Comparison of ENCODE assay signal across 8 mouse cellular contexts in the genomic region with DNA sequence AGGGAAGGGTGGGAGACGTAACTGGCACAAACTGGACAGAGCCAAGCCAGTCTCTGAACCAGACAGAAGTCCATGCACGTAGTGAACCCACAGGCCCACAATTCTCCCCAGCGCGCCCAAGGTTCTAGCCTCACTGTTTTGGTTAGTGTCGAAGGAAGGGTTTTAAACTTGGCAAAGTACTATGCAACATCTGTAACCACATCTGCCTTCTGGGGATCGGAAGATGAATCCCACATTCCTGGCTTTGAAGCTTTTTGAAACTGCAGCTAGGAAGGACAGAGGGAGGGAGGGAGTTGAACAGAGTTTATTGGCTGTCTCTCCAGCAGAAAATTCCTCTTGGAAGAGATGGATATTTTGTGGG. TPM values are rescaled to one million over a fixed set of nuclear protein-coding genes. Genes with fewer than 3 reads are reported as not detected.
DNase-seq lines count a peak whose midpoint lies in the region; ATAC-seq and TF ChIP-seq lines count a peak whose summit lies in the region.

No protein-coding gene starts in this region.

- ATAC-seq in forebrain, embryonic 12.5 days (ENCODE audit: low FRiP score): no peak
- ATAC-seq in kidney, embryonic 14.5 days (ENCODE audit: low FRiP score, low TSS enrichment): no peak
- no peak for ATAC-seq in midbrain, postnatal 0 days (ENCODE audit: low FRiP score)
- ATAC-seq in megakaryocyte-erythroid progenitor cell, adult 5-6 weeks (replicated peaks; ENCODE audit: low FRiP score, low TSS enrichment, poor library complexity, severe bottlenecking): no peak

- no peak for TF ChIP-seq CTCF in heart, adult 2 months (IDR thresholded peaks at IDR 0.05)
- no peak for TF ChIP-seq CTCF in midbrain, postnatal 0 days (IDR thresholded peaks at IDR 0.05)

- no peaks in the 10 kb centered on the region for H3K27me3 ChIP-seq in heart, adult 2 months (ENCODE audit: control insufficient read depth, insufficient read depth, low read length)
- H3K27me3 ChIP-seq in forebrain, embryonic 12.5 days: no peaks in the 10 kb centered on the region
- H3K27me3 ChIP-seq in kidney, embryonic 14.5 days (ENCODE audit: control insufficient read depth, insufficient read depth, low read length): no peaks in the 10 kb centered on the region
- no peaks in the 10 kb centered on the region for H3K27me3 ChIP-seq in midbrain, postnatal 0 days (ENCODE audit: insufficient read depth, low read length)

- H3K9ac ChIP-seq in heart, adult 2 months (ENCODE audit: low read depth, low read length): peak overlapping the region; percentile 96
- peak overlapping the region; percentile 96 for H3K9ac ChIP-seq in forebrain, embryonic 12.5 days
- peak overlapping the region; percentile 92 for H3K9ac ChIP-seq in kidney, embryonic 14.5 days (ENCODE audit: low read depth, low read length)
- peak overlapping the region; percentile 91 for H3K9ac ChIP-seq in midbrain, postnatal 0 days (replicated peaks; ENCODE audit: low read length, poor library complexity, severe bottlenecking)

- peak overlapping the region; percentile 74 for H3K4me2 ChIP-seq in forebrain, embryonic 12.5 days
- peak overlapping the region; percentile 73 for H3K4me2 ChIP-seq in kidney, embryonic 14.5 days (replicated peaks; ENCODE audit: low read depth, low read length)
- H3K4me2 ChIP-seq in midbrain, postnatal 0 days (ENCODE audit: low read depth, low read length, poor library complexity, severe bottlenecking): peak overlapping the region; percentile 69

- DNase-seq in heart, adult 2 months: peak in 1 of 2 experiments; percentile 49
- no peak for DNase-seq in heart, adult 8-10 months (ENCODE audit: low spot score)
- DNase-seq in NIH3T3 (ENCODE audit: low read depth): peak; percentile 72
- no peak for DNase-seq in midbrain, postnatal 0 days (ENCODE audit: low spot score)
- DNase-seq in urinary bladder, postnatal 4 days (ENCODE audit: low spot score in 2 of 2): no peak

- peak overlapping the region; percentile 89 for H3K27ac ChIP-seq in heart, adult 2 months
- peak overlapping the region; percentile 97 for H3K27ac ChIP-seq in forebrain, embryonic 12.5 days
- H3K27ac ChIP-seq in kidney, embryonic 14.5 days (ENCODE audit: low read depth, low read length): peak overlapping the region; percentile 96; the same call in 1 of the 2 replicates
- peak overlapping the region; percentile 98 for H3K27ac ChIP-seq in midbrain, postnatal 0 days (ENCODE audit: low read depth, low read length)

- no peak for TF ChIP-seq EP300 in heart, adult 2 months (IDR thresholded peaks at IDR 0.05; ENCODE audit: insufficient read depth, low read depth, low read length)

- H3K4me3 ChIP-seq in heart, adult 2 months: peak overlapping the region; percentile 65
- H3K4me3 ChIP-seq in forebrain, embryonic 12.5 days (replicated peaks): peak overlapping the region; percentile 87
- peak overlapping the region; percentile 90 for H3K4me3 ChIP-seq in kidney, embryonic 14.5 days (ENCODE audit: low read length)
- peak overlapping the region; percentile 89 for H3K4me3 ChIP-seq in midbrain, postnatal 0 days (ENCODE audit: low read depth, low read length)

- 6% methylated on average over 6 of the region's 6 CpGs for WGBS in heart, adult 2 months
- WGBS in forebrain, embryonic 12.5 days: 3% methylated on average over 6 of the region's 6 CpGs
- WGBS in kidney, embryonic 14.5 days: under 1% methylated on average over 6 of the region's 6 CpGs
- WGBS in midbrain, postnatal 0 days: 7% methylated on average over 6 of the region's 6 CpGs

- no peaks in the 10 kb centered on the region for H3K36me3 ChIP-seq in heart, adult 2 months (ENCODE audit: control insufficient read depth, insufficient read depth, low read length)
- H3K36me3 ChIP-seq in forebrain, embryonic 12.5 days (replicated peaks): no peaks in the 10 kb centered on the region
- no peaks in the 10 kb centered on the region for H3K36me3 ChIP-seq in kidney, embryonic 14.5 days (ENCODE audit: control insufficient read depth, insufficient read depth, low read length)
- H3K36me3 ChIP-seq in midbrain, postnatal 0 days (ENCODE audit: insufficient read depth, low read length): no peaks in the 10 kb centered on the region

- peaks cover 13% of the 10 kb centered on the region for H3K4me1 ChIP-seq in heart, adult 2 months (ENCODE audit: control insufficient read depth, insufficient read depth, low read length)
- H3K4me1 ChIP-seq in forebrain, embryonic 12.5 days: peaks cover 43% of the 10 kb centered on the region
- peaks cover 24% of the 10 kb centered on the region for H3K4me1 ChIP-seq in kidney, embryonic 14.5 days (ENCODE audit: control insufficient read depth, insufficient read depth, low read length)
- H3K4me1 ChIP-seq in midbrain, postnatal 0 days (ENCODE audit: insufficient read depth, low read length): peaks cover 13% of the 10 kb centered on the region

- no peak for TF ChIP-seq POLR2A in heart, adult 2 months (IDR thresholded peaks at IDR 0.05; ENCODE audit: insufficient read depth, low read depth, low read length)

- peaks cover 8% of the 10 kb centered on the region for H3K79me2 ChIP-seq in heart, adult 2 months (replicated peaks; ENCODE audit: control insufficient read depth, insufficient read depth, low read length)

- no peaks in the 10 kb centered on the region for H3K9me3 ChIP-seq in forebrain, embryonic 12.5 days
- no peaks in the 10 kb centered on the region for H3K9me3 ChIP-seq in kidney, embryonic 14.5 days (ENCODE audit: control insufficient read depth, low read length)
- H3K9me3 ChIP-seq in midbrain, postnatal 0 days (ENCODE audit: low read length): no peaks in the 10 kb centered on the region

- intact Hi-C loops in heart, adult 2 months (cut with DNase I): loop anchor here (2.0 to 5.0 kb wide), 3 partner anchors 33 to 101 kb away; no protein-coding TSS in a partner anchor

RNA-seq across cellular contexts. Expression of a gene that starts 0.9 kb away (rescaled TPM):
- total RNA-seq in heart, adult 2 months (2021): 10 to 100 TPM; 14.6 to 15.7 TPM
- 7.4 and 12.1 TPM in 2 replicates for polyA plus RNA-seq in heart, adult 2 months (2012; rRNA removed)
- total RNA-seq in heart, adult 8-10 months (2022): 10 to 100 TPM; 14.2 to 17.0 (median 15.0) TPM
- 3.5 and 4.6 TPM in 2 replicates for polyA plus RNA-seq in forebrain, embryonic 12.5 days (2016; fragmentation: Nextera tagmentation; extraction: Ambion mirVana)
- polyA plus RNA-seq in kidney, embryonic 14.5 days (2014; fragmentation: Nextera tagmentation; extraction: Ambion mirVana): 7.0 and 7.9 TPM in 2 replicates
- 10.0 and 12.6 TPM in 2 replicates for total RNA-seq in midbrain, postnatal 0 days (2014; rRNA removed)
- polyA plus RNA-seq in midbrain, postnatal 0 days (2015; fragmentation: Nextera tagmentation; extraction: Ambion mirVana): 3.6 and 4.1 TPM in 2 replicates
- total RNA-seq in megakaryocyte-erythroid progenitor cell, adult 5-6 weeks (2014; fragmentation: Nextera tagmentation): 0.25 and 0.92 TPM in 2 replicates
- total RNA-seq in megakaryocyte-erythroid progenitor cell, adult 5-6 weeks (2017): 0.42 TPM in 1 of 2 replicates, not detected in the other

RNA-seq across cellular contexts. Expression of a gene that starts 1.1 kb away (rescaled TPM):
- total RNA-seq in heart, adult 2 months (2021): 1 to 10 TPM; 2.2 to 3.3 TPM
- polyA plus RNA-seq in heart, adult 2 months (2012; rRNA removed): 3.0 and 5.1 TPM in 2 replicates
- total RNA-seq in heart, adult 8-10 months (2022): 1 to 10 TPM; 1.9 to 4.7 (median 3.3) TPM
- 7.3 and 7.5 TPM in 2 replicates for polyA plus RNA-seq in forebrain, embryonic 12.5 days (2016; fragmentation: Nextera tagmentation; extraction: Ambion mirVana)
- polyA plus RNA-seq in kidney, embryonic 14.5 days (2014; fragmentation: Nextera tagmentation; extraction: Ambion mirVana): 5.9 and 10.1 TPM in 2 replicates
- 6.7 and 11.6 TPM in 2 replicates for total RNA-seq in midbrain, postnatal 0 days (2014; rRNA removed)
- 9.8 and 11.6 TPM in 2 replicates for polyA plus RNA-seq in midbrain, postnatal 0 days (2015; fragmentation: Nextera tagmentation; extraction: Ambion mirVana)
- total RNA-seq in megakaryocyte-erythroid progenitor cell, adult 5-6 weeks (2014; fragmentation: Nextera tagmentation): not detected in 2 replicates
- total RNA-seq in megakaryocyte-erythroid progenitor cell, adult 5-6 weeks (2017): not detected in 2 replicates
